Mouse (Mus musculus): ENCODE data around the gene Rcan1. TPM values are rescaled to one million over a fixed set of nuclear protein-coding genes. Genes with fewer than 3 reads are reported as not detected.

Rcan1 gene
- polyA plus RNA-seq, 1 experiment from 2014 or later, result 35.8 TPM

DNA sequence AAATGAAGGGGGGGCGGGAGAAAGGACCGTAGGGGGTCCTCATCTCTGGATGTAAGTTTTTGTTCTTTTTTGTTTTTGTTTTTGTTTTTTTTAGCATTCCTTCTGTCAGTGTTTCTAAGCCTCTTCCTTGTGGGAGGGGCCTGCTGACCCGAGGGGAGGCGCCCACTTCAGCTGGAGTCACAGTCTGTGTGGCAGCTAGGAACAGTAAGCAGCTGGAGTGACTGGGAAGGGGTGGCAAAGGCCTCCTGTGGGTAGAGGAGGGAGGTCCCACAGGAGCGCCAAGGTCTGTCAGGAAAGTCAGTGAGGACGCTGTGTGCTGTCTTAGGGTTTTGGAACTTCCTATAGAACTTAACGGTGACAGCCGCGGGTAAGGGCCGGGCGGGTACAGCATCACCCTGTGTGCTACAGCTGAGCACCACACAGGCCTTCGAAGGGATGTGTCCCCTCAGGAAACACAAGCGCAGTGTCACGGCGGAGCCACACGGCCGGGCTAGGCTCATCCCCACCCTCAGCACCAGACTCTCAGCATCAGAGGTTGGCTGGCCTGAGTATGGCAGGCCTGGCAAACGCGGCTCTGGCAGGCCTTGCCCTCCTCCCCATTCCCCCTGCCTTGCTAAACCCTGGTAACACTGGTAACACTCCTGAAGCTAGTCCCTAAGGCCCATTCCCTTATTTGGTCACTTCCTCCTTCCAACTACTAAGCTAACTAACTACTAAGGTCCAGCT is 58.5 kb downstream of the Rcan1 start:
- 78% methylated on average over 19 of the region's 19 CpGs for WGBS
- H3K27ac ChIP-seq, result no peak overlapping the region
- no peaks in the 10 kb centered on the region for H3K36me3 ChIP-seq
- no peaks in the 10 kb centered on the region for H3K27me3 ChIP-seq
- peaks cover 45% of the 10 kb centered on the region for H3K4me1 ChIP-seq
- ATAC-seq (ENCODE audit: low FRiP score, low read depth), result no peak
- no peak overlapping the region for H3K4me2 ChIP-seq (replicated peaks)
- H3K4me3 ChIP-seq, result no peak overlapping the region
- no peak overlapping the region for H3K9ac ChIP-seq
- no peaks in the 10 kb centered on the region for H3K9me3 ChIP-seq

DNA sequence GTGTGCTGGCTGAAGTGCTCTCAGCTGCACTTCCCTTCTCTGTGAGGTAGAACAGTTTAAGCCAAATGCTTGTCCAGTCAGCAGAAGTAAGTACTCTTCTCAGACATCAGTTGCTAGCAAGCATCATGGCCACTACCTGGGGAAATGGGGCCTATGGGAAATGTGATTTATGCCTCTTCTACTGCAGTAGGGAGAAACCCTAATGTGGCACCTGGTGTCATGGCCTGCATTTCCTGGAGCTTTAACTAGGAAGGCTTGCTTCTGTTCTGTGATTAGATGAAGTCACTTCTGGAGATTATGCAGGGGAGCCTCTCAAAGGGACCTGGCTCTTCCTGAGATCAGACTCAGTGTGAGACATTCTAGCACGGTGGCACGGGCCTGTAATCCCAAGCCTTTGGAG is 60.3 kb downstream of the Rcan1 start:
- no peak overlapping the region for H3K4me3 ChIP-seq
- 88% methylated on average over 2 of the region's 2 CpGs for WGBS

DNA sequence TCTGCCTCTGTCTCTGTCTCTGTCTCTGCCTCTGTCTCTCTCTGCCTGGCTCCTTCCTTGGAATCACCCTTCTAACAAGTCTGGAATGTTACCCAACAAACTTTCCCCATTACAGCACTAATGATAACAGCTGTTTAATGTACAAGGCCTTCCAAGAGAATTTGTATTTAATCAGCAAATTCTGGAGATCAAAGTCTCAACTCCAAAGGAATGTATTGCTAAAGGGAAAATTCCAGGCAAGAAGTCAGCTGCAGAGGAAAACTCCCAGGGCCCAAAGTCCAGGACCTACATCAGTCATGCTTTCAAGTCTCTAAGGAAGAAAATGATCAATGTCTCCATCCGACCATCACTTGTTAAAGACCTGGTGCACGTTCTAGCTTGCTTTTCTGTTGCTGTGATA is 62.8 kb downstream of the Rcan1 start:
- H3K9ac ChIP-seq, result no peak overlapping the region
- peaks cover 32% of the 10 kb centered on the region for H3K4me1 ChIP-seq
- ATAC-seq (ENCODE audit: low FRiP score, low read depth), result no peak
- WGBS, result 58% methylated on average over 2 of the region's 2 CpGs
- no peaks in the 10 kb centered on the region for H3K27me3 ChIP-seq
- H3K4me3 ChIP-seq, result no peak overlapping the region
- no peaks in the 10 kb centered on the region for H3K36me3 ChIP-seq
- no peak overlapping the region for H3K27ac ChIP-seq
- H3K9me3 ChIP-seq, result no peaks in the 10 kb centered on the region
- no peak overlapping the region for H3K4me2 ChIP-seq (replicated peaks)

More for the DNA sequence above, 60.3 kb downstream of the Rcan1 start:
- no peaks in the 10 kb centered on the region for H3K36me3 ChIP-seq
- H3K4me1 ChIP-seq, result peaks cover 35% of the 10 kb centered on the region
- H3K27me3 ChIP-seq, result no peaks in the 10 kb centered on the region
- no peak overlapping the region for H3K27ac ChIP-seq
- H3K9me3 ChIP-seq, result no peaks in the 10 kb centered on the region
- peak overlapping the region; percentile 8; the same call in 1 of the 2 replicates for H3K9ac ChIP-seq
- ATAC-seq (ENCODE audit: low FRiP score, low read depth), result no peak
- no peak overlapping the region for H3K4me2 ChIP-seq (replicated peaks)

DNA sequence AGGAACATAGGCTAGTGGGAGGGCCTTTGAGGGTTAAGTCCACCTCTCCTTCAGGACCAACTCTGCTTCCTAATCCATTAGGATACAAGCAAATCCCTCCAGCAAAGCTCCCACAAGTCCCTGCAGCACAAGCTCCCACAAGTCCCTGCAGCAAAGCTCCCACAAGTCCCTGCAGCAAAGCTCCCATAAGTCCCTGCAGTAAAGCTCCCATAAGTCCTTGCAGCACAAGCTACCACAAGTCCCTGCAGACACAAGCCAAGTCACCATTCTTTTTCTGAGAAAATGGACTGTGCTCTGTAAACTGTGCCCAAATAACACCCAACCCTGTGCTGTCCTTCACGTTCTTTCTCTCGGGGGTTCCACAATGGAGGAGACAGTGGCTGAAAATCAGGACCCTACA is 66.5 kb downstream of the Rcan1 start:
- Histone ChIP-seq H3K36me3 (no peaks in the 10 kb centered on the region), H3K4me3 (no peak overlapping the region), H3K27ac (no peak overlapping the region), H3K27me3 (no peaks in the 10 kb centered on the region; the same call in 1 of the 2 replicates), H3K4me2 (replicated peaks) (no peak overlapping the region), H3K9me3 (no peaks in the 10 kb centered on the region), H3K9ac (no peak overlapping the region), H3K4me1 (peaks cover 46% of the 10 kb centered on the region)
- WGBS, result 90% methylated on average over 2 of the region's 2 CpGs
- no peak for ATAC-seq (ENCODE audit: low FRiP score, low read depth)

DNA sequence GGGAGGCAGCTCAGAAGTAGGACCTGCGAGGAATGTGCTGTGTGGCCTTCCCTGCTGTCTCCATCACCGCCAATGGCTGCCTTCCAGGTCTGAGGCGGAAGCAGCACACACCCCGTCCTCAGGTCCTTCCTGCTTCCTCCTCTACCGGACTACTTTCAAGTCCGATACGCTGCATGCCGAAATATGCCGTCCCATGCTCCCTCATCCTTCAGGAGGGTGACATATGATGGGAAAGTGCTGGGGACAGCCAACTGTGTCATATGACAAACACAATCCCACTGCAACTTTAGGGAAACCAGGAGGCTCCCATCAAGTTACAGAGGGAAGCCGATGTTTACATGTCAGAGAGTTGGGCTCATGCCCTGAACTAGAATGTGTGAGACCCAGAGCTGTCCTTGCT is 67.6 kb downstream of the Rcan1 start:
- no peak for ATAC-seq (ENCODE audit: low FRiP score, low read depth)
- WGBS, result 84% methylated on average over 10 of the region's 10 CpGs
- H3K27ac ChIP-seq, result no peak overlapping the region

DNA sequence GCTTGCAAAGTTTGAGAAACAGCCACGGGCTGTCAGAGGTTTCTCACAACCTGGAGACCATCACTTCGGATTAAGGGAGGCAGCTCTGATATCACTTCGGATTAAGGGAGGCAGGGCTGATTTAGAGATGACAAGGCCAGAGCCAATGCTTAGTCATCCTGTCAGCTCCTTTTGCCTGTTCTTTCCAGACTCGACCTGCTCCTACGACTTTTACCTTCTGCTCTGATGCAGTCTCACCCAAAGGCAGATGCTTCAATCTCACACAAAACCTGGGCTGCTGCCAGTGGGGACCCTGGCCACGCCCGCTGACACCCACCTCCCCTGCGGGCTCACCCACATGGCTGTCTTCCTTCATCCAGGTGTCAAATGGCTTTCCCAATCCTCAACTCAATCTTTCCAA is 68.5 kb downstream of the Rcan1 start:
- Histone ChIP-seq H3K4me2 (replicated peaks) (no peak overlapping the region), H3K27me3 (no peaks in the 10 kb centered on the region; the same call in 1 of the 2 replicates), H3K9me3 (no peaks in the 10 kb centered on the region), H3K4me1 (peaks cover 61% of the 10 kb centered on the region), H3K4me3 (no peak overlapping the region), H3K36me3 (no peaks in the 10 kb centered on the region), H3K9ac (peak overlapping the region; percentile 43; the same call in 1 of the 2 replicates), H3K27ac (peak overlapping the region; percentile 61; the same call in 1 of the 2 replicates)
- no peak for ATAC-seq (ENCODE audit: low FRiP score, low read depth)
- WGBS, result 37% methylated on average over 8 of the region's 8 CpGs

More for the DNA sequence above, 67.6 kb downstream of the Rcan1 start:
- H3K27me3 ChIP-seq, result no peaks in the 10 kb centered on the region; the same call in 1 of the 2 replicates
- H3K4me1 ChIP-seq, result peaks cover 53% of the 10 kb centered on the region
- peak overlapping the region; percentile 43; the same call in 1 of the 2 replicates for H3K9ac ChIP-seq
- H3K4me3 ChIP-seq, result no peak overlapping the region
- no peak overlapping the region for H3K4me2 ChIP-seq (replicated peaks)
- no peaks in the 10 kb centered on the region for H3K9me3 ChIP-seq
- H3K36me3 ChIP-seq, result no peaks in the 10 kb centered on the region

DNA sequence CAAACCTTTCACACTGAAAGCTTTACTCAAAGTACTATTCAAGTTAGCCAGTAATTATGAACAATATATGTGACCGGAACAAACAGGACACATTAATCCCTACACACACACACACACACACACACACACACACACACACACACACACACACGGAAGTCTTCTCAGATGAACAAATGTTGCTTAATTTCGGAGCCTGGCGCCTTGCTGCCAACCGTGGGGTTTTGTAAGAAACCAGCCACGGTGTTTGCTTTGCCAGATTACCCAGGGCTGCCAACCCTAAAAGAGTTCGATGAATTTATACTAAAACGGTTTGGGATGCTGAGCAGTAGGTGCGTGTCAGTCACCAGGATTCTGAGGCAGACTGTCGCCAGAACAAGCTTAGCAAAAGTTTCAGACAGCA is 69.5 kb downstream of the Rcan1 start:
- WGBS, result 46% methylated on average over 10 of the region's 10 CpGs
- no peak overlapping the region for H3K4me3 ChIP-seq
- H3K4me1 ChIP-seq, result peaks cover 63% of the 10 kb centered on the region
- ATAC-seq (ENCODE audit: low FRiP score, low read depth), result no peak
- H3K27me3 ChIP-seq, result peaks cover 3% of the 10 kb centered on the region; the same call in 1 of the 2 replicates
- no peak overlapping the region for H3K9ac ChIP-seq
- no peaks in the 10 kb centered on the region for H3K9me3 ChIP-seq
- H3K4me2 ChIP-seq (replicated peaks), result peak overlapping the region; percentile 81; the same call in 1 of the 2 replicates
- H3K27ac ChIP-seq, result peak overlapping the region; percentile 29; the same call in 1 of the 2 replicates
- H3K36me3 ChIP-seq, result peaks cover 10% of the 10 kb centered on the region

DNA sequence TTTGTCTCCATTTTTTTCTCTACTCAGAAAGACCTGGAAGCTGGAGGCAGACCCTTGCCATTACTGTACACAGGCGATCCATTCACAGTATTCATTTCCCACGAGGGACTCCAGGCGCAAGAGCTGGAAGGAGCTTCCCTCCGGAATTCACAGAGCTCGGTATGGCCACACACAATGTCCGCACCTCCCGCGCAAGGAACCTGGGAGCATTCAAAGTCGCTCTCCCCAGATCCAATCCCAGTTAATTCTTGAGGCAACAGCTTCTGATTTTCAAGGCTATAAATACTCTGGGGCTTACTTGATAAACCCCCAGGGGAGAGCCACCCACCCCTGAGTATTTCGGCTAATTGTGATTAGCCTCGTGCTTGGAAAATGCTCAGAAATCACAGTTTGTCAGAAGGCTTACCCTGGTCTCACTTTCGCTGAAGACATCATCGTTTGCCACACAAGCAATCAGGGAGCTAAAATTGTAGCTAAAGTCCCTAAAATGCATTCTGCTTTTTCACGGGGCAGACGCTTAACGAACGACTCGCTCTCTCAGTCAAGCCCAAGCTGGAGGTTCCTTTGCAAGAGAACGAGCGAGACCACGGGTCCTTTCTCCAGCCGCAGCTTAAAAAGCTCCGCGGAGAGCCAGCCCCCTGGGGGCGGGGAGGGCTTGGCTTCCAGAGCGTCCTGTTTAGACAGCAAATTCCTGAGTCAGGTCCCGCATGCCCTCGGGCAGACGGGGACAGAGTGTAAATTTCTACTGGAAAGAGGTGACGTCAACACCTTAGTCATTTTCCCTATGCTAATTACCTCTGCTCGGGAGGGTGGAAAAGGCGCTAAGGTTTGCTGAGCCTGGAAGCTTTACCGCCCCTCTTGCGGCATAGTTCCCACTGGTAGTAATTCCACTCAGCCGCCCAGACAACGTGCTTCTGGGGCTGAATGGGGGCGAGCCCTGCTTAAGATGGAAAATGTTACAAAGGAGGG is 70.9 kb downstream of the Rcan1 start:
- Histone ChIP-seq H3K36me3 (peaks cover 24% of the 10 kb centered on the region), H3K4me1 (peaks cover 63% of the 10 kb centered on the region), H3K9me3 (no peaks in the 10 kb centered on the region), H3K4me2 (replicated peaks) (peak overlapping the region; percentile 81), H3K4me3 (peak overlapping the region; percentile 45), H3K9ac (peak overlapping the region; percentile 67), H3K27ac (peak overlapping the region; percentile 80), H3K27me3 (peaks cover 3% of the 10 kb centered on the region; the same call in 1 of the 2 replicates)
- WGBS, result under 1% methylated on average over 37 of the region's 37 CpGs
- peak; percentile 68 for ATAC-seq (ENCODE audit: low FRiP score, low read depth)

DNA sequence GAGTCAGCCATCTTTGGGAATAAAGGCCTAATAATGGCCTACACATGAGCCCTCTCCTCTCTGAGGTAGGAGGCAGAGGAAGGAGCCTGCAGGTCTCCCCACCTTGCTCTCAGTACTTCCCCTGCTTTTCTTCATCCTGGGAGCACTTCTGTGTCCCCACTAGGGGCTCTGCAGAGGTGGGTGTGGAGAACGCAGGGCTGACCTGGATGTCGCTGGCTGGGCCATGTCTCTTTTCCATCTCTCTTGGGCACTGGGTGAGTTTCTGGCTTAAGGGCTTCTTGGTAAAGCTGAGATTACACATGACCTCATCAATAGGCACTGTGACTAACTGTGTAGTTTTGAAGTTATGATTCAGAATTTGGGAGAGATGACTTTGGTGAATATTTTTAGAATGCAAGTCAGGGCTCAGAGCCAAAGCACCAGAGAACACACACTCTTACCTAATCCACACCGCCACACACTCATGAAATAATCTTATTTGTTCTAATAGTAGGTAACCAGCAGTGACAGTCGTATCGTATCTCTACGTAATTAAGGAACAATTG is 72.0 kb downstream of the Rcan1 start:
- H3K4me1 ChIP-seq, result peaks cover 63% of the 10 kb centered on the region
- peak overlapping the region; percentile 81 for H3K4me2 ChIP-seq (replicated peaks)
- H3K27me3 ChIP-seq, result peaks cover 3% of the 10 kb centered on the region; the same call in 1 of the 2 replicates
- 65% methylated on average over 6 of the region's 6 CpGs for WGBS
- no peaks in the 10 kb centered on the region for H3K9me3 ChIP-seq
- no peak for ATAC-seq (ENCODE audit: low FRiP score, low read depth)
- peak overlapping the region; percentile 58; the same call in 1 of the 2 replicates for H3K27ac ChIP-seq
- H3K4me3 ChIP-seq, result peak overlapping the region; percentile 45
- H3K9ac ChIP-seq, result no peak overlapping the region
- peaks cover 34% of the 10 kb centered on the region for H3K36me3 ChIP-seq

DNA sequence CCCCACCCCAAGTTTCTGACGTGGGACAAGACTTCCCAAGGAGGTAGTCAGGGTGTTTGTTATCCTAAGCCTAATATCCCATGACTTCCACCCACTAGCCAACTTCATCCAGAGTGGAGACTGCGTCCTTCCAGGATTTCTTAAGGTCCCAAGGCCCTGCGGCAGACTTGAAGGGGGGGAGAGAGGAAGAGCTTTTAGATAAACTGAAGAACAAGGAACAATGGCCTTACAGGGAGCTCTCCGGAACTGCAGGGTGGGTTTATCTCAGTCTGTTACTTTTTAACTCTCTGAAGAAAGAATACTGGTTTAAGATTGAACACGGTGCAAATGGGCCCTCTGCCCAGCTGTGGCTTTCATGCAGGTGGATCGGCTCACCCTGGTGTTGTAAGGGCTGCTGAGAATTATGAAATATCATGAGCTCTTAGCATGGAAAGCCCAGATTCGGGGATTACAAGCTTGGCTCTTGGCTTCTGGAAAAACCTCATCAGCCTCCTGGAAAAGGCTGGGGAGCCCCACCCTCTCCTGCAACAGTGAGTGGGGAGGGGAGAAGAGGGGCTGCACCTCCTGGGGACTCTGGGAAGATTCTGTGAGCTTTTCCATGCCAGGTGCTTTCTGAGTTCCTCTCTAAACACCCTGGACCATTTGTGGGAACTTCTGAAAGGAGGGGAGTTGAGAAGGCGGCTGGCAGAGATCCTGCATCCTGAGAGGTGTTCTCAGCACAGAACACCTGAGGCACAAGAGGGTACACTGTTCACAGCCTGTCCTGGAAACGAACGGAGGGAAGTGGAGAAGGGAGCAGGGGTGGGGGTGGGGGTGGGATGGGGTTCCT is 72.7 kb downstream of the Rcan1 start:
- H3K4me3 ChIP-seq, result peak overlapping the region; percentile 45; the same call in 1 of the 2 replicates
- H3K4me1 ChIP-seq, result peaks cover 59% of the 10 kb centered on the region
- peak overlapping the region; percentile 58; the same call in 1 of the 2 replicates for H3K27ac ChIP-seq
- peaks cover 41% of the 10 kb centered on the region for H3K36me3 ChIP-seq
- H3K9me3 ChIP-seq, result no peaks in the 10 kb centered on the region
- H3K27me3 ChIP-seq, result peaks cover 3% of the 10 kb centered on the region; the same call in 1 of the 2 replicates
- 0 out of 2 replicates have a peak, but pooled peaks have one; percentile 4 for ATAC-seq (ENCODE audit: low FRiP score, low read depth)
- WGBS, result 59% methylated on average over 10 of the region's 10 CpGs
- peak overlapping the region; percentile 81 for H3K4me2 ChIP-seq (replicated peaks)
- peak overlapping the region; percentile 5; the same call in 1 of the 2 replicates for H3K9ac ChIP-seq

DNA sequence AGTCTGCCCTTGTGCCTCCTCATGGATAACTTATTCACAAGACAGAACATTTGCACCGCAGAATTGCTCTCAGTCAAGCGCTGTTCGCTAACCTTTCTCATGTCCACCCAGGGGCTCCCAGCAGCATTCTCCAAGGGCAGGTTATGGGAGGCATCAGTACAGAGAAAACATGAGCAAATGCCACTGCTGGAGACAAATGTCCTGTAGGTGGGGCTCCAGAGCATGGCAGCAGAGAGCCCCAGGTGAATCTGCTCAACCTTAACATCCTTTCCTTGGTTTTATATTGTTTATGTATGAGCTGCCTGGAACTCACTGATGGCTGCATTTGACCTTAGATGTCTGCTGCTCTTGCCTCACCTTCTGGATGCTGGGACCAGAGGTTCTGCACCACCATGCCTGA is 76.9 kb downstream of the Rcan1 start:
- no peak for ATAC-seq (ENCODE audit: low FRiP score, low read depth)
- no peak overlapping the region for H3K4me2 ChIP-seq (replicated peaks)
- H3K4me3 ChIP-seq, result no peak overlapping the region
- H3K9ac ChIP-seq, result no peak overlapping the region
- peaks cover 17% of the 10 kb centered on the region for H3K4me1 ChIP-seq
- H3K27ac ChIP-seq, result no peak overlapping the region
- H3K27me3 ChIP-seq, result 0 out of 2 replicates have a peak, but pooled peaks cover 3% of the 10 kb centered on the region
- WGBS, result 96% methylated on average over 3 of the region's 3 CpGs
- peaks cover 64% of the 10 kb centered on the region for H3K36me3 ChIP-seq
- no peaks in the 10 kb centered on the region for H3K9me3 ChIP-seq

Data from limb, embryonic 13.5 days (tissue).